Mouse (Mus musculus): ENCODE results near the gene Plcb4. TPM values are rescaled to one million over a fixed set of nuclear protein-coding genes. Genes with fewer than 3 reads are reported as not detected.

Gene Plcb4
- polyA plus RNA-seq, 1 experiment from 2014 or later, result 17.6 TPM

DNA sequence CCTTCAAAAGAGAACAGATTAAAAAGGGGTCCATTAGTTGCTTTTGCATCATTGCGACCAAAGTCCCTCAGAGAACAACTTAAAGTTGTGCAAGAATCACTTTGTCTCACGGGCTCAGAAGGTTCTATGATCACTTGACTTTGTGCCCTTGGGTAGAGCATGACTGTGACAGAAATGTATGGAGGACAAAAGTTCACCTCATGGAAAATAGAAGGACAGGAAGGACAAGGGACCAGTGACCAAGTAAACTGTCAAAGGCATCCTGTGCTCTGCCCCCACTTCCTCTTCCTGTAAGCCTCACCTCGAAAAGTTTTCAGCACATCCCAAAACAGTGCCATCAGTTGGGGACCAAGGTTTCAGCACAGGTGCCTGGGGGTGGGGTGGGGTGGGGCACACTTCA is 7.9 kb upstream of the Plcb4 start:
- no peak for ATAC-seq (ENCODE audit: insufficient number of reproducible peaks, insufficient read depth, low FRiP score, low TSS enrichment, low read depth)
- Histone ChIP-seq H3K4me3 (no peak overlapping the region), H3K4me2 (no peak overlapping the region), H3K27me3 (no peaks in the 10 kb centered on the region), H3K9ac (no peak overlapping the region), H3K27ac (no peak overlapping the region), H3K4me1 (no peaks in the 10 kb centered on the region), H3K9me3 (no peaks in the 10 kb centered on the region), H3K36me3 (no peaks in the 10 kb centered on the region)
- WGBS, result 75% methylated on average over 3 of the region's 3 CpGs

GRCm38 (mm10) chr2:135652040-135652439 is 6.8 kb upstream of the Plcb4 start:
- H3K36me3 ChIP-seq, result no peaks in the 10 kb centered on the region
- H3K4me3 ChIP-seq, result no peak overlapping the region
- no peak for ATAC-seq (ENCODE audit: insufficient number of reproducible peaks, insufficient read depth, low FRiP score, low TSS enrichment, low read depth)
- H3K9ac ChIP-seq, result no peak overlapping the region
- H3K4me2 ChIP-seq, result no peak overlapping the region
- no peaks in the 10 kb centered on the region for H3K9me3 ChIP-seq
- 93% methylated on average over 6 of the region's 6 CpGs for WGBS
- H3K4me1 ChIP-seq, result no peaks in the 10 kb centered on the region
- no peak overlapping the region for H3K27ac ChIP-seq
- H3K27me3 ChIP-seq, result no peaks in the 10 kb centered on the region

DNA sequence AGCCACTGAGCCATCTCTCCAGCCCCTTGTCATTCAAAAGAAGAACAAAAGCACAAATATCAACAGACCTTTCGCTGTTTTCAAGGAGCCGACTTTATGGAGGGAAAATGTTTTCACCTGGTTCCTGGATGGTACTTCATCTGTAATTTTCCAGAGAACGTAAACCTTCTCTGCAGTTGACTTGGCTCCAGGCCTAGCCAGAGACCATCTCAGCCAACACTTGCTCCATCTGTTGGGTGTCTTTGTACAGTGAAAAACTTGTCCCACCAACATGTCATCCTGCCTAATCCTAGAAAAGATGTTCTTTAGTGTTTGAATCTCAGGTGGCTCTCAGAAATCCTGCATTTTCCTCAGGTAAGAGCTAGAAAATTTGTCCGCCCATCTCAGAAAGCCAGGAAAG is 6.4 kb upstream of the Plcb4 start:
- no peak overlapping the region for H3K4me3 ChIP-seq
- H3K27ac ChIP-seq, result no peak overlapping the region
- WGBS, result 90% methylated on average over 4 of the region's 4 CpGs
- no peaks in the 10 kb centered on the region for H3K27me3 ChIP-seq
- H3K9ac ChIP-seq, result no peak overlapping the region
- no peak overlapping the region for H3K4me2 ChIP-seq
- H3K36me3 ChIP-seq, result no peaks in the 10 kb centered on the region
- no peaks in the 10 kb centered on the region for H3K9me3 ChIP-seq
- no peaks in the 10 kb centered on the region for H3K4me1 ChIP-seq
- no peak for ATAC-seq (ENCODE audit: insufficient number of reproducible peaks, insufficient read depth, low FRiP score, low TSS enrichment, low read depth)

DNA sequence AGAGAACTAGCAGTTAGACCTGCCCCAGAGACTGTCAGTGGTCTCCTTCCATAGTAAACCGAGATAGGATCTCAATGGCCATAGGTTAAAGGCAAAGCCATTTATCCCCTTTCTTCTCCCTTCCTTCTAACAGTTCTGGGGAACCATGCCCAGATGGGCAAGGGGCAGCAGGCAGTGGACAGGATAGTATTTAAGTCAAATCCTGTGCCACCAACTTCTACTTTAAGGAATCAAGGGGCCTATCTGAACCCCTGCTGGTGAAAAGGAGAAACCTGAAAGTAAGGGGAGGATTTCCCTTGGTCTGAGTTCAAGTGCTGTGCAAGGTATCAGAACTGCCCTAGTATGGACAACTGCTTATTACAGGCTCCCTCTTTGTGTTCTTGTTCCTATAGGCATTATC is 2.9 kb upstream of the Plcb4 start:
- WGBS, result 87% methylated on average over 1 of the region's 1 CpGs
- H3K27ac ChIP-seq, result no peak overlapping the region
- ATAC-seq (ENCODE audit: insufficient number of reproducible peaks, insufficient read depth, low FRiP score, low TSS enrichment, low read depth), result no peak
- H3K4me2 ChIP-seq, result no peak overlapping the region
- no peak overlapping the region for H3K4me3 ChIP-seq
- no peaks in the 10 kb centered on the region for H3K27me3 ChIP-seq
- H3K9me3 ChIP-seq, result no peaks in the 10 kb centered on the region
- no peaks in the 10 kb centered on the region for H3K36me3 ChIP-seq
- no peak overlapping the region for H3K9ac ChIP-seq
- peaks cover 6% of the 10 kb centered on the region; the same call in 1 of the 2 replicates for H3K4me1 ChIP-seq

DNA sequence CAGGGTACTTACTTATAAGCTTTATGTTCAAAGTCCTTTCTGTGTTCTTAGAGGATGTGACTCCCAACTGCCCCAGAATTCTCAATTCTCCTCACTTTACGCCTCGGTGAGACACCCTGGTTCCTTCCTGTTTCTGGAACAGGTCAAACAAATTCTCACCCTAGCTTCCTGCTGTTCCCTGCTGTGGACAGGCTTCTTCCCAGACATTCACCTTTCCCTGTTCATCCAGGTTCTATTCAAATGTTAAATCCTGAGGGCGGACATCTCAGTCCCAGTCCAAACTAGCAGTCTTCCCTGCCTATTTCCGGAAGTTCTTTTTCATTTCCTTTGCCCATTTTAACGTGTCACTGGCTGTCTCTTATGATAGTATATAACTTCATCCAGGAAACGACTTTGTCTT is 2.2 kb upstream of the Plcb4 start:
- H3K4me3 ChIP-seq, result no peak overlapping the region
- whole genome bisulfite sequencing, result 72% methylated on average over 6 of the region's 6 CpGs
- no peak overlapping the region for H3K9ac ChIP-seq
- no peaks in the 10 kb centered on the region for H3K27me3 ChIP-seq
- no peak overlapping the region for H3K4me2 ChIP-seq
- no peak for ATAC-seq (ENCODE audit: insufficient number of reproducible peaks, insufficient read depth, low FRiP score, low TSS enrichment, low read depth)
- no peak overlapping the region for H3K27ac ChIP-seq
- H3K9me3 ChIP-seq, result no peaks in the 10 kb centered on the region
- H3K36me3 ChIP-seq, result no peaks in the 10 kb centered on the region
- peaks cover 6% of the 10 kb centered on the region; the same call in 1 of the 2 replicates for H3K4me1 ChIP-seq

GRCm38 (mm10) chr2:135659391-135660180 is 775 bp downstream of the Plcb4 start:
- peak; percentile 79 for ATAC-seq (ENCODE audit: insufficient number of reproducible peaks, insufficient read depth, low FRiP score, low TSS enrichment, low read depth)
- Histone ChIP-seq H3K36me3 (no peaks in the 10 kb centered on the region), H3K27ac (peak overlapping the region; percentile 94), H3K9ac (peak overlapping the region; percentile 91), H3K27me3 (no peaks in the 10 kb centered on the region), H3K4me2 (peak overlapping the region; percentile 85), H3K9me3 (no peaks in the 10 kb centered on the region), H3K4me3 (peak overlapping the region; percentile 78), H3K4me1 (peaks cover 6% of the 10 kb centered on the region; the same call in 1 of the 2 replicates)
- WGBS, result 1% methylated on average over 55 of the region's 97 CpGs

DNA sequence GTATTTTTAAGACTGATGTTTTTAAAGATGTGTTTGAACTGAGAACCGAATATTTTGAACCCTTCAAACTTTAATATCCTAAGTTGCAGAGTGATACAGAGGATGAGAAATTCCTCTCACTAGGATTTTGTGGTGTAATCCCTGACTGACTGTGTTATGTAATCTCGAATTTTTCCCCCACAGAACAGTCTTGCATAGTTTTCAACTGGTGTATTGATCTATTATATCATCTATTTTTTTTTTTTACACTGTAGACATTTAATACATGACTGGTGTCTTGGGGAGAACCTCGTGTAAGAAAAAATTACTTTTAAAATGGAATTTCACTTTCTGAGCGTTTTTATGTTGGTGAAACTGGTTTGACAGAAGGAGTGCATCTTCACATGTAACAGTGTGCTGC is 2.0 kb downstream of the Plcb4 start:
- Histone ChIP-seq H3K9me3 (no peaks in the 10 kb centered on the region), H3K27me3 (no peaks in the 10 kb centered on the region), H3K4me2 (no peak overlapping the region), H3K4me3 (no peak overlapping the region), H3K36me3 (no peaks in the 10 kb centered on the region), H3K27ac (no peak overlapping the region), H3K9ac (no peak overlapping the region), H3K4me1 (peaks cover 6% of the 10 kb centered on the region; the same call in 1 of the 2 replicates)
- no peak for ATAC-seq (ENCODE audit: insufficient number of reproducible peaks, insufficient read depth, low FRiP score, low TSS enrichment, low read depth)
- WGBS, result 52% methylated on average over 4 of the region's 4 CpGs

DNA sequence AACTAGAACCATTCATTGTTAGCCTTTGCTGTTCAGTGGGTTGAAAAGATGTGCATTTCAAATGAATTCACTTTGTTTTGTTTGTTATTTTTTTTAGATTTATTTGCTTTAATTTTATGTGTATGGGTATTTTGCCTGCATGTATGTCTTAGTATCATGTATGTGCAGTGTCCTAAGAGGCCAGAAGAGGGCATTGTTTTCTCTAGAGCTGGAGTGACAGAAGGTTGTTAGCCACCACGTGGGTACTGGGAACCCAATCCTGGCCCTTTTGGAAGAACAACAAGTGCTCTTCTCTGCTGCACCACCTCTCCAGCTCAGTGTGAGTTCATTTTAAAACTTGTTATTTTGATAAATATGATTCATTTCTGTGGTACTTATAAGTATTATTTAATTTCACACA is 5.0 kb downstream of the Plcb4 start:
- Histone ChIP-seq H3K4me1 (no peaks in the 10 kb centered on the region), H3K36me3 (no peaks in the 10 kb centered on the region), H3K4me2 (no peak overlapping the region), H3K9ac (no peak overlapping the region), H3K9me3 (no peaks in the 10 kb centered on the region), H3K4me3 (no peak overlapping the region), H3K27me3 (no peaks in the 10 kb centered on the region), H3K27ac (no peak overlapping the region)
- ATAC-seq (ENCODE audit: insufficient number of reproducible peaks, insufficient read depth, low FRiP score, low TSS enrichment, low read depth), result no peak
- WGBS, result 85% methylated on average over 1 of the region's 1 CpGs

DNA sequence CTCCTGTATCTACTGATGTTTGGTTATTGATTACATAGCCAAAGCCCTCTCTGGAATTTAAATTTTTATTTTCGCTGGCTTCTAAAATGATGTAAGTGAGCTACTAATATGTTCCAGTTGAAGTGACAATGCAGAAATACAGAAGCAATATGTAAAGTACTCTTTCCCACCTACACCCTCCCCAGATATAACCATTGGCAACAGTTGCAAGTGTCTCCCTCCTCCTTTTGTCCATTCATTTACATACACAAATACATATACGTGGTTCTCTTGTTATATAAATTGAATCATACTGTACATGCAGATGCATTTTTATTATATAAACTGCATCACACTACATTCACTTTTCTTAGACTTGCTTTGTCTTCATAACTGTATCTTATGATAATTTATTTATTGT is 8.7 kb downstream of the Plcb4 start:
- ATAC-seq (ENCODE audit: insufficient number of reproducible peaks, insufficient read depth, low FRiP score, low TSS enrichment, low read depth), result no peak
- Histone ChIP-seq H3K9me3 (no peaks in the 10 kb centered on the region), H3K4me2 (no peak overlapping the region), H3K36me3 (no peaks in the 10 kb centered on the region), H3K9ac (no peak overlapping the region), H3K27me3 (no peaks in the 10 kb centered on the region), H3K4me1 (no peaks in the 10 kb centered on the region), H3K4me3 (no peak overlapping the region), H3K27ac (no peak overlapping the region)
- 87% methylated on average over 2 of the region's 2 CpGs for WGBS

DNA sequence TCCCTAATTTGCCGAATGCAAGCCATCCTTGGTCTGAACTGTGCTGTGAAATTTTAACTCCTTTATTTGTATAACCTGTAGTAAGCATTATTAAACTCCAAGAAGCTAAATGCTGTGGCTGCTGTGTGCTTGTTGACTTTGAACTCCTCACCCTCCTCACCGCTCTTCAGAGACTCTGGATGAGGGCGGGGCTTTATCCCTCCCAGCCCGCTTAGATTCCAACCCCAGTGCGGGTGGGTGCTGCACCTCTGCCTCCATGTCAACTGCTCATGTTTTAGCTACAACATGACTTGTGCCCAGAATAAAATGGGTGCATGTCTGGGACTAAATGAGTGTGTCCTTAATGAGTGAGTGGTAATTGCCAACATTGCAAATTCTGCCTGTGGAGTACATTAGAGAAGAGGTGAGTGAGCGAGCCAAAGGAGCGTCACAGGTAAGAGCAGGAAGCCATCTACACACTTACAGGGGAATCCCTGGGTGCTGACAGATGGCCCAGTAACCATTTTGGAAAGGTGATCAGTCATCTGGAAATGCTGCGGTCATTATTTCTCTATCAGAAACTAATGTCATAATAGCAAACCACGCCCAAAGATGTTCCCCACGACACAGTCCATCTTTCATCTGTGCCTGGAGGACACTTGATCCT is 13.8 kb downstream of the Plcb4 start:
- no peak overlapping the region for H3K9ac ChIP-seq
- no peak overlapping the region for H3K27ac ChIP-seq
- peaks cover 5% of the 10 kb centered on the region; the same call in 1 of the 2 replicates for H3K4me1 ChIP-seq
- WGBS, result 70% methylated on average over 10 of the region's 10 CpGs
- no peak overlapping the region for H3K4me2 ChIP-seq
- no peak overlapping the region for H3K4me3 ChIP-seq
- H3K9me3 ChIP-seq, result no peaks in the 10 kb centered on the region
- ATAC-seq (ENCODE audit: insufficient number of reproducible peaks, insufficient read depth, low FRiP score, low TSS enrichment, low read depth), result no peak
- H3K27me3 ChIP-seq, result no peaks in the 10 kb centered on the region
- H3K36me3 ChIP-seq, result no peaks in the 10 kb centered on the region

DNA sequence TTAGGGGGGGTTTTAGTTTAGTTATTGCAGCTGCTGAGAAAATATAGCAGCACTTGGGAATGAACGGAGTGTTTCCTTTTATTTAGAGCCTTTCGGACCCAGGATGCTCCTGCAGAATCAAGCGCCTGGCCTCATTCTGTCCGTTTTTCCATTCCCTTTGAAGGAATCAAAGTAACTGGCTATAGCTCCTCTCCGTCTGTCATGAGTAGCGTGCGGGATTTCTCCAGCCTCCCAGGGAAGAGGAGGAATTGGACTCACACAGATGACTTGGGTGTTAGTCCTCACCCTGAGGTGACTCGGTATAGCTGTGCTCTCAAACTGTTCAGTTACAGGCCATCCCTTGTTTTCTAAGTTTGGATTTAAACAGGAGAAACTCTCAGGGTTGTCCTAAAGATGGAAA is 14.8 kb downstream of the Plcb4 start:
- no peak for ATAC-seq (ENCODE audit: insufficient number of reproducible peaks, insufficient read depth, low FRiP score, low TSS enrichment, low read depth)
- Histone ChIP-seq H3K36me3 (no peaks in the 10 kb centered on the region), H3K4me1 (peaks cover 6% of the 10 kb centered on the region; the same call in 1 of the 2 replicates), H3K9ac (no peak overlapping the region), H3K4me3 (no peak overlapping the region), H3K27ac (no peak overlapping the region), H3K27me3 (no peaks in the 10 kb centered on the region), H3K4me2 (no peak overlapping the region), H3K9me3 (no peaks in the 10 kb centered on the region)
- 88% methylated on average over 8 of the region's 8 CpGs for whole genome bisulfite sequencing

- no peak for ATAC-seq (ENCODE audit: insufficient number of reproducible peaks, insufficient read depth, low FRiP score, low TSS enrichment, low read depth)
- no peak overlapping the region for H3K4me3 ChIP-seq
- no peaks in the 10 kb centered on the region for H3K9me3 ChIP-seq
- WGBS, result 91% methylated on average over 5 of the region's 5 CpGs
- H3K9ac ChIP-seq, result no peak overlapping the region
- H3K27me3 ChIP-seq, result no peaks in the 10 kb centered on the region
- no peak overlapping the region for H3K27ac ChIP-seq
- H3K4me1 ChIP-seq, result peaks cover 14% of the 10 kb centered on the region; the same call in 1 of the 2 replicates
- H3K4me2 ChIP-seq, result no peak overlapping the region
- H3K36me3 ChIP-seq, result no peaks in the 10 kb centered on the region
These were observed 16.5 kb downstream of the Plcb4 start for GRCm38 (mm10) chr2:135675284-135675683.
